Mouse (Mus musculus) forebrain, embryonic 15.5 days (tissue): ENCODE data around the gene Traf6. TPM values are rescaled to one million over a fixed set of nuclear protein-coding genes. Genes with fewer than 3 reads are reported as not detected.

Source experiments
- ATAC-seq: fragments of 200-750 bp; cut with Nextera tagmentation; replicated peaks from 2 replicates; pipeline ENCODE4 v1.8.0; 2017; ENCODE audit warnings: mild to moderate bottlenecking, moderate TSS enrichment, moderate library complexity
- H3K27ac ChIP-seq: fragments of 300-500 bp; sonication (generic); replicated peaks from 2 replicates; pipeline ENCODE4 v1.5.1; 2015; ENCODE audit warnings: mild to moderate bottlenecking, inconsistent platforms
- H3K27me3 ChIP-seq: fragments of 300-500 bp; sonication (generic); 2 replicates; pipeline ENCODE4 v1.6.1; 2015; ENCODE audit warnings: inconsistent platforms
- H3K36me3 ChIP-seq: fragments of 300-500 bp; sonication (generic); 2 replicates; pipeline ENCODE4 v1.6.1; 2015; ENCODE audit warnings: mild to moderate bottlenecking, inconsistent platforms
- H3K4me1 ChIP-seq: fragments of 300-500 bp; sonication (generic); 2 replicates; pipeline ENCODE4 v1.6.1; 2015; ENCODE audit warnings: inconsistent platforms
- H3K4me2 ChIP-seq: fragments of 300-500 bp; sonication (generic); replicated peaks from 2 replicates; pipeline ENCODE4 v1.6.1; 2015; ENCODE audit warnings: mild to moderate bottlenecking, inconsistent platforms
- H3K4me3 ChIP-seq: fragments of 300-500 bp; sonication (generic); 2 replicates; pipeline ENCODE4 v1.5.1; 2015; ENCODE audit warnings: mild to moderate bottlenecking, inconsistent platforms
- H3K9ac ChIP-seq: fragments of 300-500 bp; sonication (generic); replicated peaks from 2 replicates; pipeline ENCODE4 v1.6.1; 2015; ENCODE audit warnings: mild to moderate bottlenecking, inconsistent platforms
- H3K9me3 ChIP-seq: fragments of 300-500 bp; sonication (generic); 2 replicates; pipeline ENCODE4 v1.6.1; 2016; ENCODE audit warnings: inconsistent platforms
- WGBS: fragments of 180-500 bp; shearing (Covaris S2); methylation state at CpG from one replicate; pipeline ENCODE4 v1.1.7; 2015; ENCODE audit warnings: mixed read lengths; 5-methylcytosine and 5-hydroxymethylcytosine counted together
- polyA plus RNA-seq: library from polyadenylated mRNA; unstranded; fragments of >200 nt; fragmentation: Nextera tagmentation; extraction: Ambion mirVana; gene quantifications from 2 replicates; pipeline ENCODE4 v1.2.1, GENCODE M21; 2015

The Traf6 gene
- polyA plus RNA-seq: 10.3 and 11.2 TPM in 2 replicates

GRCm38 (mm10) chr2:101678236-101679021, at the start of gene Traf6:
Traf6 (plus strand) TSS chr2:101678429.
- no peaks in the 10 kb centered on the region for H3K36me3 ChIP-seq
- under 1% methylated on average over 65 of the region's 68 CpGs for WGBS
- H3K27me3 ChIP-seq: peaks cover 4% of the 10 kb centered on the region; the same call in 1 of the 2 replicates
- peaks cover 16% of the 10 kb centered on the region for H3K4me1 ChIP-seq
- peak within 1 kb of the TSS; percentile 74 for H3K4me2 ChIP-seq
- no peaks in the 10 kb centered on the region for H3K9me3 ChIP-seq
- H3K4me3 ChIP-seq: peak within 1 kb of the TSS; percentile 85
- ATAC-seq: peak; percentile 93
- peak within 1 kb of the TSS; percentile 82 for H3K9ac ChIP-seq
- peak within 1 kb of the TSS; percentile 67 for H3K27ac ChIP-seq

DNA sequence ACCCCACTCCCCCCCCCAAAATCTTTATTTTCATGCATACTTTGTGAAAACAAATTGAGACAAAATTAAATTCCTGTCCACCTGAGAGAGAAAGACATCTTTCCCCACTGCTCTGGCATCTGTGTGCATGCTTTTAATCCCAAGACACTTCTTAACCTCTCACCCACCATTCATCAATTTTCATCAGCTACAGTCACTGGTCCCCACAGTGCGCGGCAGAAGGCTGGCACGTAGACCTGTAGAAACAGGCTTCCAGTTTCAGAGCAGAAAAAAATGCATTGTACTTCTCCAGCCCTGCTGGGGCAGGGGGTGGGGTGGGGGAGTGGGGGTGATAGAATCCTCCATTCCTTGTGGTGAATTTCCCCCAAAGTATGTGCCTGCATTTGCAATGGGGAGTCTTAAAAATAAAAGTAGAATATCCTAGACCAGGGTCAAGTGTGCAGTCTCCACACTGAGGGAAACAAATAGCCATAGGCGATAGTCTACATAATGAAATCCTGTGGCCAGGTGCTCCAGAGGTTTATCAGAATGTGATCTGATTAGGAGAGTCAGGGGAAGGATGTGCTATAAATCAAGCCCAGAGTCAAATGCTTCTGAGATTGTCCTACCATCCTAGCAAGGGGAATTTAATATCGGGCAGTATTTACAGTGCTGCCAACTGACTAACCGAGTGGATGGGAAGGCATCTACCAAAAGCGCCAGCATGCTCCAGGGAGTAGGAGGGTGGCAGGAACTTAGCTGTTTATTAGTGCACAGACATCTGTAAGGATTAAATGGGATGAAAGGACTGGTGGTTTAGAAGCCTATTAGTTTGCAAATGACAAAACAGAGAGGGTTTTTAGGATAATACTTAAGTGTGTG, 39.0 kb upstream of the Traf6 start:
- Histone ChIP-seq H3K27ac (no peak overlapping the region), H3K36me3 (no peaks in the 10 kb centered on the region), H3K27me3 (no peaks in the 10 kb centered on the region), H3K4me2 (no peak overlapping the region), H3K4me1 (0 out of 2 replicates have a peak, but pooled peaks cover 6% of the 10 kb centered on the region), H3K9me3 (no peaks in the 10 kb centered on the region), H3K9ac (no peak overlapping the region), H3K4me3 (no peak overlapping the region)
- WGBS: 61% methylated on average over 7 of the region's 7 CpGs
- ATAC-seq: peak; percentile 53; the same call in 1 of the 2 replicates

GRCm38 (mm10) chr2:101639840-101640350, 38.3 kb upstream of the Traf6 start:
- H3K36me3 ChIP-seq: no peaks in the 10 kb centered on the region
- no peaks in the 10 kb centered on the region for H3K9me3 ChIP-seq
- 0 out of 2 replicates have a peak, but pooled peaks cover 6% of the 10 kb centered on the region for H3K4me1 ChIP-seq
- no peak overlapping the region for H3K4me3 ChIP-seq
- ATAC-seq: peak; percentile 70; the same call in 1 of the 2 replicates
- no peak overlapping the region for H3K4me2 ChIP-seq
- H3K27ac ChIP-seq: no peak overlapping the region
- 55% methylated on average over 3 of the region's 3 CpGs for WGBS
- no peak overlapping the region for H3K9ac ChIP-seq
- H3K27me3 ChIP-seq: no peaks in the 10 kb centered on the region

DNA sequence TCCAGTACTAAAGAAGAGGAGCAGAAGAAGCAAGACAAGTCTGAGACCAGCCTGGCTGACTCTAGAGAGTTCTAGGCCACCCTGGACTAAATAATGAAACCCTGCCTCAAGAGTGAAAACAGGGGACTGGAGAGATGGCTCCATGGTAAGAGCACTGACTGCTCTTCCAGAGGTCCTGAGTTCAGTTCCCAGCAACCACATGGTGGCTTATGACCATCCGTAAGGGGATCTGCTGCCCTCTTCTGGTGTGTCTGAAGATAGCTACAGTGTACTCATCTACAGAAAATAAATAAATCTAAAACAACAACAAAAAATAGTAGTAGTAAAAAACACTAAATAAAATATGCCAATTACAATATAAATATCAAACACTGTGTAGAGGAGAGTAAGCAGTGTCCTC, 32.4 kb upstream of the Traf6 start:
- WGBS: 89% methylated on average over 1 of the region's 1 CpGs
- no peaks in the 10 kb centered on the region for H3K27me3 ChIP-seq
- no peak overlapping the region for H3K4me2 ChIP-seq
- no peaks in the 10 kb centered on the region for H3K9me3 ChIP-seq
- ATAC-seq: no peak
- no peak overlapping the region for H3K4me3 ChIP-seq
- H3K27ac ChIP-seq: no peak overlapping the region
- no peaks in the 10 kb centered on the region for H3K36me3 ChIP-seq
- H3K4me1 ChIP-seq: 0 out of 2 replicates have a peak, but pooled peaks cover 3% of the 10 kb centered on the region
- no peak overlapping the region for H3K9ac ChIP-seq

GRCm38 (mm10) chr2:101648361-101648760, 29.9 kb upstream of the Traf6 start:
- no peak overlapping the region for H3K9ac ChIP-seq
- WGBS: 64% methylated on average over 2 of the region's 2 CpGs
- H3K4me2 ChIP-seq: no peak overlapping the region
- no peak for ATAC-seq
- no peaks in the 10 kb centered on the region for H3K9me3 ChIP-seq
- H3K4me1 ChIP-seq: peaks cover 12% of the 10 kb centered on the region; the same call in 1 of the 2 replicates
- H3K4me3 ChIP-seq: no peak overlapping the region
- no peaks in the 10 kb centered on the region for H3K36me3 ChIP-seq
- H3K27ac ChIP-seq: no peak overlapping the region
- H3K27me3 ChIP-seq: no peaks in the 10 kb centered on the region

GRCm38 (mm10) chr2:101649114-101649671, 29.0 kb upstream of the Traf6 start, which contains the start of the genes Rag1 and B230118H07Rik:
Rag1 (minus strand) TSS chr2:101649501.
B230118H07Rik (minus strand) TSS chr2:101649532.
- WGBS: 38% methylated on average over 8 of the region's 8 CpGs
- no peaks in the 10 kb centered on the region for H3K36me3 ChIP-seq
- H3K9ac ChIP-seq: no peak within 1 kb of the TSS
- H3K4me3 ChIP-seq: no peak within 1 kb of the TSS
- no peaks in the 10 kb centered on the region for H3K27me3 ChIP-seq
- H3K4me2 ChIP-seq: no peak within 1 kb of the TSS
- no peak within 1 kb of the TSS for H3K27ac ChIP-seq
- no peak for ATAC-seq
- peaks cover 12% of the 10 kb centered on the region; the same call in 1 of the 2 replicates for H3K4me1 ChIP-seq
- no peaks in the 10 kb centered on the region for H3K9me3 ChIP-seq

- Histone ChIP-seq H3K9ac (no peak overlapping the region), H3K4me2 (no peak overlapping the region), H3K27me3 (no peaks in the 10 kb centered on the region), H3K9me3 (no peaks in the 10 kb centered on the region), H3K4me1 (peaks cover 12% of the 10 kb centered on the region; the same call in 1 of the 2 replicates), H3K27ac (no peak overlapping the region), H3K4me3 (no peak overlapping the region), H3K36me3 (no peaks in the 10 kb centered on the region)
- WGBS: 76% methylated on average over 1 of the region's 1 CpGs
- ATAC-seq: no peak
These were observed 27.8 kb upstream of the Traf6 start for GRCm38 (mm10) chr2:101650446-101650845.

- H3K4me2 ChIP-seq: peak overlapping the region; percentile 59
- peak overlapping the region; percentile 33 for H3K4me3 ChIP-seq
- peaks cover 12% of the 10 kb centered on the region; the same call in 1 of the 2 replicates for H3K4me1 ChIP-seq
- no peaks in the 10 kb centered on the region for H3K9me3 ChIP-seq
- H3K9ac ChIP-seq: peak overlapping the region; percentile 24
- H3K36me3 ChIP-seq: no peaks in the 10 kb centered on the region
- no peak overlapping the region for H3K27ac ChIP-seq
- 29% methylated on average over 14 of the region's 14 CpGs for WGBS
- peak; percentile 82 for ATAC-seq
- no peaks in the 10 kb centered on the region for H3K27me3 ChIP-seq
These were observed 25.9 kb upstream of the Traf6 start for GRCm38 (mm10) chr2:101652204-101652920.

- ATAC-seq: peak; percentile 88
- Histone ChIP-seq H3K4me2 (peak overlapping the region; percentile 59), H3K4me1 (peaks cover 12% of the 10 kb centered on the region; the same call in 1 of the 2 replicates), H3K9ac (peak overlapping the region; percentile 24), H3K27ac (no peak overlapping the region), H3K4me3 (peak overlapping the region; percentile 33), H3K36me3 (no peaks in the 10 kb centered on the region), H3K27me3 (no peaks in the 10 kb centered on the region), H3K9me3 (no peaks in the 10 kb centered on the region)
- WGBS: 17% methylated on average over 14 of the region's 14 CpGs
These were observed 25.2 kb upstream of the Traf6 start for GRCm38 (mm10) chr2:101652921-101653597.

- WGBS: 83% methylated on average over 2 of the region's 2 CpGs
- no peaks in the 10 kb centered on the region for H3K9me3 ChIP-seq
- peaks cover 4% of the 10 kb centered on the region for H3K4me1 ChIP-seq
- no peak for ATAC-seq
- H3K9ac ChIP-seq: no peak overlapping the region
- H3K27me3 ChIP-seq: no peaks in the 10 kb centered on the region
- H3K4me3 ChIP-seq: no peak overlapping the region
- H3K27ac ChIP-seq: no peak overlapping the region
- H3K36me3 ChIP-seq: no peaks in the 10 kb centered on the region
- no peak overlapping the region for H3K4me2 ChIP-seq
These were observed 17.7 kb upstream of the Traf6 start for GRCm38 (mm10) chr2:101660536-101660935.
